Mouse (Mus musculus): ENCODE measurements around the gene Mpig6b.

DNA sequence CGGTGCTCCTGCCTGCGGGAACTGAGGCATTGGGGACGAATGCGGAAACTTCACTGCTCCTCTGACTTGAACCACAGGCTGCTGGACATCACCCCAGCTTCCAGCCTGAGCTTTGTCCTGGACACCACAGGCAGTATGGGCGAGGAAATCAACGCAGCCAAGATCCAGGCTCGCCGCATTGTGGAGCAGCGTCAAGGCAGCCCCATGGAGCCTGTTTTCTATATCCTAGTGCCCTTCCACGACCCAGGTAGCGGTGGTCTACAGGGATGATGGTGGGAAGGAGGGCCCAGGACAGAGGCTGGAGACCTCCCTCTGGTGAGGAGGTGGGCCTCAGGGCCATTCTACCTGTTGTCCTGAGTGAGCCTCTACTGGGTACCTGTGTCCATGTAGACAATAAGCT is 46.1 kb downstream of the Mpig6b start:
- no peak for TF ChIP-seq POLR2A (IDR thresholded peaks at IDR 0.05; ENCODE audit: low read depth, low read length)
- TF ChIP-seq CTCF (IDR thresholded peaks at IDR 0.05; ENCODE audit: extremely low read depth, insufficient read length, insufficient replicate concordance, low read depth, low read length): no peak

Data from small intestine, adult 2 months (tissue).